Mouse (Mus musculus): ENCODE data around the gene BC051019.

BC051019 gene

DNA sequence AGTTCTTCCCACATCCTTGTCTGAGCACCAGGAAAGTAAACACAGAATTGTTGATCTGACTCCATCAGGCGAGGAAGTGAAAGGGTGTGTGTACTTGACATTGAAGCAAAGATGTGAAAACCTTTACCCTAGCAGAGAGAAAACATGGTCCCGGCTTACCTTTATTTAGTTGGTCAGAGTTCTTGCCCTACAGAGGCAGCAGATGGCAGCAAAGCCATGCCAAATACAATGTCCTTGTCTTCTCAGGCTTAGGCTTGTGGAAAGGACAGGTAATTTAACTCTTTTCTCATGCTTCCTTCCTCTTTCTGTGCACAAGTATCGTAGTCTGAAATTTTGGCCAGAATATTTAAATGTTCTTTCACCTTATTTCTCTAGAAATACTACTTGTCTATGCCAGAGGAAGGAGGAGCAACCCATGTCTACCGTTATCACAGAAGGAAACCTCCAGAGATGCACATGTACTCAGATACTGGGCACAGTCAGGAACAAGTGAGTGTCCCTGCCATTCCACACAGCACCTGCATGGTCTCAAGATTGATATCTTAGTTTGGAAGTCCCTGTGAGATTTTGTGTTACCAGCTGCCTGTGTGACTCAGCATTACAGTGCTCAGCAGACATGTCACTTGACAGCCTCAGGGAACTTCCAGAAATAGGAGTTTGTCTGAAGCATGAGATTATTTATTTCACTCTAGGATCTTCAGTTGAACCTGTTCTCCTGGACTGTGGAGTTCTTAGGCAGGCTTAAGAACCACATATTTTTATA is 16.4 kb downstream of the BC051019 start:
- DNase-seq: peak; percentile 79 to 85

DNA sequence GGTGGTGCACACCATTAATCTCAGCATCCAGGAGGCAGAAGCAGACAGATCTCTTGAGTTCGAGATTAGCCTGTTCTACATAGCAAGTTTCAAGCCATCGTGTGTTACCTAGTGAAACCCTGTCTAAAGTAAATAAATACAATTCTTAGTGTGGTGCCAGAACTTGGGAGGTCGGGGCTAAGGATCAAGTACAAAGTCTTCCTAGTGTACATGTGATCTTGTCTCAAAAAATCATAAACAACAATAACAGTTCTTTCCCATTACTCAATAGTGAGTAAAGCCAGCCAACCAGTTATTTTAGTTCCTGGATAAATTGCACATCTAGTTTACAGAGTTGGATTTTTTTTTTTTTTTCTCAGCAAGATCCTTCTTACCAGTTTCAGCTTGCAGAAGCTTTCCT is 19.2 kb downstream of the BC051019 start:
- no peak for DNase-seq

- DNase-seq: no peak
These were observed 19.7 kb downstream of the BC051019 start for GRCm38 (mm10) chr7:109704016-109704377.

GRCm38 (mm10) chr7:109703190-109704015 is 20.2 kb downstream of the BC051019 start, which contains the start of the genes St5 and Akip1:
TSS of gene St5 (minus strand) at chr7:109703605.
TSS of gene Akip1 (plus strand) at chr7:109703690.
- DNase-seq: peak; percentile 95 to 96

DNA sequence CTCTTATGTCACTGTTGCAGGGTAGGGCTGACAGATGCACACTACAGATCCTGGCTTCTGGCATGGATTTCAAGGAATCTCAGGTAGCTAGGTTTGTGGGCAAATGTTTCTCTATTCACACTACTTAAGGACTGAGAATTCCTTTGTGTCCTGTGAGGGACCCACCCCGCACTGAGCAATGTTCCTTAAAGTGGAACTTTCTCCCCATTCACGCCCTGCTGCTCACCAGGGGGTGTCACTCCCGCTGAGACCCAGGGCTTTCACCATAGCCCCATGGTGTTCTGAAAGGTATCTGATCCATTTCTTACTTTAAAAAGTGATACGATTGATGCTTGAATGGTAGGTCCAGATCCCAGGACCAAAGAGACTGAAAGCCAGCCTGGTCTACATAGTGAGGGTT is 20.9 kb downstream of the BC051019 start:
- DNase-seq: peak; percentile 30 to 52

GRCm38 (mm10) chr7:109700213-109700612 is 23.4 kb downstream of the BC051019 start:
- peak in 1 of 2 experiments; percentile 22 for DNase-seq

DNA sequence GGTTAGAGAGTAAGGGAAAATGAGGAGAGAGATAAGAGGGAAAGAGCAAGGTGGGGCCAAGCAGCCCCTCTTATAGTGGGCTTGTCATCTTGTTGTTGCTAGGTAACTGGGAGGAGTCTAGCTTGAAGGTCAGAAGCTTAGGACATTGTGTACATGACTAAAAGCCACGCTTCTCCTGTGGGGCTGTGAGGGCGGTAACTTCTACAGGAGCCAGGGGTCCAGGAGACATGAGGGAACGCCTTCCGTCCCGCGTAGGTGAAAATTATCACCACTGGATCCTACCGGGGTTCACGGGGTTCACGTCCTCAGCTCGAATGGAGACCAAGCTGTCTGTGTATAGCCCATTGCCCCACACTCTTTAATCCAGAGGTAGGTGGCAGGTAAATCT is 28.3 kb downstream of the BC051019 start:
- DNase-seq: no peak

- DNase-seq: no peak
These were observed 28.9 kb downstream of the BC051019 start for GRCm38 (mm10) chr7:109694576-109695338.

GRCm38 (mm10) chr7:109690961-109691360 is 32.7 kb downstream of the BC051019 start:
- DNase-seq: no peak

- peak in 1 of 2 experiments; percentile 15 for DNase-seq
These were observed 33.5 kb downstream of the BC051019 start for GRCm38 (mm10) chr7:109690101-109690500.

GRCm38 (mm10) chr7:109686585-109687128 is 37.0 kb downstream of the BC051019 start:
- no peak for DNase-seq

DNA sequence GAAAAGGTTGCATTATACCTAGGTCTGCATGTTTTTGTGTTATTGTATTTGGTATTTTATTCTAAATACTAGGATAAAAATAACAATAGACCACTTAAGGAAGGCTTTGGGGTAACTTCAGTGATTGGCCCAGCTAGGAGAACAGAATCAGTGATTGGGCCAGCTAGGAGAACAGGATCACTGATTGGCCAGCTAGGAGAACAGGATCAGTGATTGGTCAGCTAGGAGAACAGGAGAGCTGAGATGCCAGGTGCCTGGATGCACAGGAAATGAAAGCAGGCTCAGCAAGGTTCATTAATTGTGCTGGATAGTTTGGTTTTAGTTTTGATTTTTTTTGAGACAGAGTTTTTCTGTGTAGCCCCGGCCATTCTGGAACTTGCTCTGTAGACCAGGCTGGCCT is 42.8 kb downstream of the BC051019 start:
- no peak for DNase-seq

DNA sequence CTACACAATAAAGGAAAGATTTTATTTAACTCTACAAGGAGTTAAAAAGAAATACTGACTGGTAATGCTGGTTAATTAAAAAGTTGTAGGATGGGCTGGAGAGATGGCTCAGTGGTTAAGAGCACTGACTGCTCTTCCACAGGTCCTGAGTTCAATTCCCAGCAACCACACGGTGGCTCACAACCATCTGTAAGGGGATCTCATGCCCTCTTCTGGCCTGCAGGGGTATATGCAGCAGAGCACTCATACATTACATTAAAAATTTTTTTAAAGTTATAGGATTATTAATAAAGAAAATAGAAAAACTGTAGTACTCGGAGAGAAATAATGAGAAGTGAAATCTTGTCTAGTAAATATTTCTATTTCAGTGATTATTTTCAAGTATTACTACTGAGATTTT is 43.4 kb downstream of the BC051019 start:
- no peak for DNase-seq

- DNase-seq: no peak
These were observed 48.6 kb downstream of the BC051019 start for GRCm38 (mm10) chr7:109674944-109675628.

DNA sequence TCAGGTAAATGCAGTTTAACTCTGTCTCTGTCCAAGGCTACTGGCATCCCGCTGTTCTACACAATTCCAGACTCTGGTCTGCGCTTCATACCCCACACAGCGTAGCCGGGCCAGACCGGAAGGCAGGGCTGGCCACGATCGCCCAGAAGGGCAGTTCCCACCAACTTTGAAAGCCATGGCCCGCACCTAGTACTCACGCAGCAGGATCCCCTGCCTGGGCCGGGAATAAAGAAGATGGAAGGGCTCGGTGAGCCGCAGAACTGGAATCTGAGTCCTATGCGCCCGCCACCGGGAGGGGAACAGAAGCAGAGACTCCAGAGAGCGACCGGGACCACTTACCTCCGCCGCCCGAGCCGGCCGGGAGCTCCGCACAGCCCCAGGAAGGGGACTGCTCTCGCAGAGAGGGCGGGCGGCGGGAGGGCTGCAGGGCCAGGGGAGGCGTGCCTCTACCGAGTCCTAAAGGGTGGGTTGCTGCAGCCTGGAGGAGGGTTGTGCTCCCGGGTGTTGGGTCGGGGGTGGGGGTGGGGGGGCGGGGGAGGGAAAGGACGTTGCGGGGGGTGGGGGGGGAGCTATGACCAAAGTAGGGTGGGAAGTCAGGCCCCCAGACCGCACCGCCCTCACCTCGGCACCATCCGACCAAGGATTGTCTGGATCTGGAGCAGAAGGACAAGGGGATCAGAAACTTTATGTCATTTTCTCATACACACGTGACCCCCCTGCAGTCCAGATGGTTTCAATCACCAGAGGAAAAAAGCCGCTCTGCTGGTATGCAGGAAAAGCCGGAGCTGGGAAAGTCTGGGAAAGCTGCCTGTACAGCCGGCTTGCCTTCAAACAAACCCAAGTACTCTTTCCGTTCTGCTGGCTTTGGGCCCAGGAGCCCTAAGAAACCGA is 51.8 kb downstream of the BC051019 start:
- DNase-seq: peak; percentile 63 to 65

DNA sequence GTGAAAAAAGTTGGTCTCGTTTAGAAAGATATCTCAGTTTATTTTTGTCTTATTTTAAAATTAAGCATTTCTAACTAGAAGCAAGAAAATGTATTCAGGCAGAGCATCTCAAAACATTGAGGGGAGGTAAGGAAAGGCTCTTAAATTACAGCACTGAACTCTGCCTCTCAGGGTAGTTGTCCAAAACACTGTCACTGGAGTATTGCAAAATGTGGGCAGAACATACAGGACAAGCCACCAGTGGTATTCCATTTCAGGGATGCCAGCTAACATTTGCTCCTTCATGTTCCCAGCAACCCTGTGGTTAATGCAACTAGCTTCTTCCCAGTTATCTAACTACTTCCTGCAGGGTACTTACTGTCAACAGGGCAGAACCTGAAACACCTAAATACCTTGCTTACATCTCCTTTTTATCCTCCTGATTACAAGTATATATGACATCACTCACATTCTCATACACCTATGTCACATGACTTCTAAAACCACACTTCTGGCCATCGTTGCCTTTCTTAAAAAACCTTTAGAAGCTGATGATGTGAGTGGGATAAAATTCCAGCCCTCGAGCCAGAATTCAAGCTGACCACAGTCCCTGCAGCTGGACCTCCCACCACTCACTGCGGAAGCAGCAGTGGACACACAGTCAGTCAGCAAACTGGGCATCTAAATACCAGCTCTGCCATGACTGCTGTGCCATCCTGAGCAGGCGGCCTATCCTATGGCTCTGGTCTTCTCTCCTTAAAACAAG is 54.1 kb downstream of the BC051019 start:
- DNase-seq: no peak

- DNase-seq: no peak
These were observed 57.0 kb downstream of the BC051019 start for GRCm38 (mm10) chr7:109666664-109667063.

DNA sequence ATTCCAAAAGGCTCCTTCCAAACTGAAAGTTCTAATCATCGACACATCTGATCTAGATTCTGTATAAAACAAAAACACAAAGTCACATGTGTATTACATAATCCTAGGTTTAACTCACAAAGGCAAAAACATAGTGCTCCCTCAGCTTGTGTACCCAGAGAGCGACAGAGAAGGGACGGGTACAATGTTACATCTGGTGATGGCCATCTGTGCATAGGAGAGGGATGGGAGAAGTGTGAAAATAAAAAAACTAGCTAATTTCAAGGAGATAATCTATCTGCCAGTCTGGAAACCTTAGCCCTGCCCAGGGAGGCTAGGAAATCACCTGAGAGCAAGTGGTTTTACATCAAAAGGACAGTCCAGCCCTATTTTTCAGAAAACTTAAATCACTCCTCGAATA is 61.0 kb downstream of the BC051019 start:
- DNase-seq: no peak

Measured in cerebellum, postnatal 14 days (tissue).